Mouse (Mus musculus) embryonic facial prominence, embryonic 10.5 days (tissue): ENCODE results near the gene L1cam. TPM values are rescaled to one million over a fixed set of nuclear protein-coding genes. Genes with fewer than 3 reads are reported as not detected.

Source experiments
- DNase-seq: peaks from one replicate; pipeline ENCODE4 v3.0.0-alpha.2; 2017; ENCODE audit warnings: low spot score
- H3K27ac ChIP-seq: fragments of 300-500 bp; sonication (generic); replicated peaks from 2 replicates; pipeline ENCODE4 v1.5.1; 2016; ENCODE audit warnings: mild to moderate bottlenecking
- H3K27me3 ChIP-seq: fragments of 300-500 bp; sonication (generic); replicated peaks from 2 replicates; pipeline ENCODE4 v1.6.1; 2016; ENCODE audit warnings: low read depth, mild to moderate bottlenecking; ENCODE audit not compliant: poor library complexity, severe bottlenecking
- H3K36me3 ChIP-seq: fragments of 300-500 bp; sonication (generic); replicated peaks from 2 replicates; pipeline ENCODE4 v1.6.1; 2016; ENCODE audit warnings: mild to moderate bottlenecking, moderate library complexity
- H3K4me1 ChIP-seq: fragments of 300-500 bp; sonication (generic); 2 replicates; pipeline ENCODE4 v1.6.1; 2016
- H3K4me3 ChIP-seq: fragments of 300-500 bp; sonication (generic); 2 replicates; pipeline ENCODE4 v1.5.1; 2016; ENCODE audit warnings: mild to moderate bottlenecking, moderate library complexity
- H3K9me3 ChIP-seq: fragments of 300-500 bp; sonication (generic); 2 replicates; pipeline ENCODE4 v1.6.1; 2016; ENCODE audit warnings: mild to moderate bottlenecking
- WGBS: fragments of 180-500 bp; shearing (Covaris S2); methylation state at CpG from one replicate; pipeline ENCODE4 v1.1.7; 2016; 5-methylcytosine and 5-hydroxymethylcytosine counted together
- polyA plus RNA-seq: library from polyadenylated mRNA; unstranded; fragments of >200 nt; fragmentation: Nextera tagmentation; extraction: Ambion mirVana; gene quantifications from 2 replicates; pipeline ENCODE4 v1.2.1, GENCODE M21; 2016

Gene L1cam
- polyA plus RNA-seq, 1 experiment from 2014 or later: 8.0 TPM

- no peak for DNase-seq
- H3K27me3 ChIP-seq: peaks cover 15% of the 10 kb centered on the region
- peaks cover 7% of the 10 kb centered on the region for H3K4me1 ChIP-seq
- no peak overlapping the region for H3K27ac ChIP-seq
- H3K9me3 ChIP-seq: no peaks in the 10 kb centered on the region
- WGBS: 82% methylated on average over 2 of the region's 2 CpGs
- H3K36me3 ChIP-seq: peaks cover 3% of the 10 kb centered on the region; the same call in 1 of the 2 replicates
- no peak overlapping the region for H3K4me3 ChIP-seq
Observed at GRCm38 (mm10) chrX:73911588-73911987, 15.7 kb upstream of the L1cam start.

GRCm38 (mm10) chrX:73911156-73911555 lies 15.3 kb upstream of the L1cam start:
- Histone ChIP-seq H3K9me3 (no peaks in the 10 kb centered on the region), H3K27me3 (peaks cover 15% of the 10 kb centered on the region), H3K4me1 (peaks cover 7% of the 10 kb centered on the region), H3K4me3 (peak overlapping the region; percentile 47), H3K36me3 (no peaks in the 10 kb centered on the region), H3K27ac (no peak overlapping the region)
- WGBS: 19% methylated on average over 26 of the region's 26 CpGs
- DNase-seq: peak; percentile 21

- peaks cover 7% of the 10 kb centered on the region for H3K4me1 ChIP-seq
- H3K36me3 ChIP-seq: no peaks in the 10 kb centered on the region
- no peak for DNase-seq
- H3K4me3 ChIP-seq: peak overlapping the region; percentile 47; the same call in 1 of the 2 replicates
- H3K27ac ChIP-seq: no peak overlapping the region
- no peaks in the 10 kb centered on the region for H3K9me3 ChIP-seq
- H3K27me3 ChIP-seq: peaks cover 15% of the 10 kb centered on the region
Observed at GRCm38 (mm10) chrX:73910451-73910850, 14.5 kb upstream of the L1cam start.

GRCm38 (mm10) chrX:73910049-73910448 lies 14.1 kb upstream of the L1cam start:
- WGBS: 69% methylated on average over 1 of the region's 1 CpGs
- DNase-seq: no peak
- no peaks in the 10 kb centered on the region for H3K36me3 ChIP-seq
- peaks cover 15% of the 10 kb centered on the region for H3K27me3 ChIP-seq
- H3K9me3 ChIP-seq: no peaks in the 10 kb centered on the region
- H3K27ac ChIP-seq: no peak overlapping the region
- H3K4me3 ChIP-seq: no peak overlapping the region
- peaks cover 7% of the 10 kb centered on the region for H3K4me1 ChIP-seq

GRCm38 (mm10) chrX:73897959-73898358 lies 2.1 kb upstream of the L1cam start:
- H3K27ac ChIP-seq: no peak overlapping the region
- peaks cover 21% of the 10 kb centered on the region; the same call in 1 of the 2 replicates for H3K27me3 ChIP-seq
- no peaks in the 10 kb centered on the region for H3K9me3 ChIP-seq
- H3K4me3 ChIP-seq: no peak overlapping the region
- H3K4me1 ChIP-seq: no peaks in the 10 kb centered on the region
- DNase-seq: no peak
- WGBS: 79% methylated on average over 3 of the region's 3 CpGs
- no peaks in the 10 kb centered on the region for H3K36me3 ChIP-seq

GRCm38 (mm10) chrX:73892833-73893232 lies 3.1 kb downstream of the L1cam start:
- no peak for DNase-seq
- 91% methylated on average over 14 of the region's 14 CpGs for WGBS
- no peak overlapping the region for H3K27ac ChIP-seq
- no peaks in the 10 kb centered on the region for H3K4me1 ChIP-seq
- H3K27me3 ChIP-seq: peaks cover 22% of the 10 kb centered on the region; the same call in 1 of the 2 replicates
- no peak overlapping the region for H3K4me3 ChIP-seq
- no peaks in the 10 kb centered on the region for H3K9me3 ChIP-seq
- H3K36me3 ChIP-seq: no peaks in the 10 kb centered on the region

GRCm38 (mm10) chrX:73891551-73892152 lies 4.3 kb downstream of the L1cam start, which contains the start of gene Avpr2:
TSS of gene Avpr2 (plus strand) at chrX:73892102.
- Histone ChIP-seq H3K4me1 (no peaks in the 10 kb centered on the region), H3K36me3 (no peaks in the 10 kb centered on the region), H3K27me3 (peaks cover 13% of the 10 kb centered on the region; the same call in 1 of the 2 replicates), H3K4me3 (no peak within 1 kb of the TSS), H3K27ac (no peak within 1 kb of the TSS), H3K9me3 (no peaks in the 10 kb centered on the region)
- WGBS: 75% methylated on average over 6 of the region's 6 CpGs
- no peak for DNase-seq

- H3K36me3 ChIP-seq: no peaks in the 10 kb centered on the region
- H3K9me3 ChIP-seq: no peaks in the 10 kb centered on the region
- H3K27ac ChIP-seq: no peak overlapping the region
- peaks cover 14% of the 10 kb centered on the region; the same call in 1 of the 2 replicates for H3K4me1 ChIP-seq
- peak; percentile 15 for DNase-seq
- H3K27me3 ChIP-seq: peaks cover 44% of the 10 kb centered on the region
- WGBS: 14% methylated on average over 6 of the region's 6 CpGs
- no peak overlapping the region for H3K4me3 ChIP-seq
Observed at GRCm38 (mm10) chrX:73881463-73881862, 14.4 kb downstream of the L1cam start.

- H3K27me3 ChIP-seq: peaks cover 44% of the 10 kb centered on the region
- peak overlapping the region; percentile 57 for H3K4me3 ChIP-seq
- H3K9me3 ChIP-seq: no peaks in the 10 kb centered on the region
- DNase-seq: peak; percentile 12
- H3K27ac ChIP-seq: no peak overlapping the region
- peaks cover 14% of the 10 kb centered on the region; the same call in 1 of the 2 replicates for H3K4me1 ChIP-seq
- no peaks in the 10 kb centered on the region for H3K36me3 ChIP-seq
- WGBS: 20% methylated on average over 16 of the region's 16 CpGs
Observed at GRCm38 (mm10) chrX:73881036-73881427, 14.9 kb downstream of the L1cam start.

GRCm38 (mm10) chrX:73880194-73881035 lies 15.5 kb downstream of the L1cam start:
- H3K27me3 ChIP-seq: peaks cover 46% of the 10 kb centered on the region
- 25% methylated on average over 48 of the region's 48 CpGs for WGBS
- peak; percentile 60 for DNase-seq
- no peaks in the 10 kb centered on the region for H3K9me3 ChIP-seq
- H3K36me3 ChIP-seq: no peaks in the 10 kb centered on the region
- H3K4me1 ChIP-seq: peaks cover 14% of the 10 kb centered on the region; the same call in 1 of the 2 replicates
- H3K4me3 ChIP-seq: peak overlapping the region; percentile 57
- no peak overlapping the region; the same call in 1 of the 2 replicates for H3K27ac ChIP-seq

GRCm38 (mm10) chrX:73877014-73877413 lies 18.9 kb downstream of the L1cam start:
- 63% methylated on average over 1 of the region's 1 CpGs for WGBS
- H3K27me3 ChIP-seq: peaks cover 47% of the 10 kb centered on the region
- H3K36me3 ChIP-seq: no peaks in the 10 kb centered on the region

GRCm38 (mm10) chrX:73875881-73876280 lies 20.0 kb downstream of the L1cam start:
- WGBS: 34% methylated on average over 2 of the region's 2 CpGs
- H3K36me3 ChIP-seq: no peaks in the 10 kb centered on the region
- no peak for DNase-seq
- H3K4me1 ChIP-seq: peaks cover 8% of the 10 kb centered on the region; the same call in 1 of the 2 replicates
- peaks cover 36% of the 10 kb centered on the region for H3K27me3 ChIP-seq
- no peaks in the 10 kb centered on the region for H3K9me3 ChIP-seq
- H3K27ac ChIP-seq: no peak overlapping the region
- H3K4me3 ChIP-seq: no peak overlapping the region

More at GRCm38 (mm10) chrX:73877014-73877413, 18.9 kb downstream of the L1cam start:
- no peak for DNase-seq
- H3K27ac ChIP-seq: no peak overlapping the region
- no peak overlapping the region for H3K4me3 ChIP-seq
- H3K4me1 ChIP-seq: peaks cover 14% of the 10 kb centered on the region; the same call in 1 of the 2 replicates
- no peaks in the 10 kb centered on the region for H3K9me3 ChIP-seq
